Mouse (Mus musculus) limb, embryonic 13.5 days (tissue): ENCODE results near the gene Rps27rt. TPM values are rescaled to one million over a fixed set of nuclear protein-coding genes. Genes with fewer than 3 reads are reported as not detected.

Experiments used
- ATAC-seq: fragments of 200-750 bp; cut with Nextera tagmentation; 2 replicates; pipeline ENCODE4 v1.8.0; 2017; ENCODE audit warnings: low read depth, moderate number of reproducible peaks, moderate TSS enrichment; ENCODE audit not compliant: low FRiP score
- H3K27ac ChIP-seq: fragments of 300-500 bp; sonication (generic); 2 replicates; pipeline ENCODE4 v1.5.1; 2015; ENCODE audit warnings: inconsistent platforms, mild to moderate bottlenecking, moderate library complexity
- H3K27me3 ChIP-seq: fragments of 300-500 bp; sonication (generic); 2 replicates; pipeline ENCODE4 v1.6.1; 2015; ENCODE audit warnings: mild to moderate bottlenecking, inconsistent platforms
- H3K36me3 ChIP-seq: fragments of 300-500 bp; sonication (generic); 2 replicates; pipeline ENCODE4 v1.6.1; 2015; ENCODE audit warnings: inconsistent platforms, mild to moderate bottlenecking, moderate library complexity
- H3K4me1 ChIP-seq: fragments of 300-500 bp; sonication (generic); 2 replicates; pipeline ENCODE4 v1.6.1; 2015; ENCODE audit warnings: inconsistent platforms
- H3K4me2 ChIP-seq: fragments of 300-500 bp; sonication (generic); replicated peaks from 2 replicates; pipeline ENCODE4 v1.6.1; 2015; ENCODE audit warnings: inconsistent platforms, mild to moderate bottlenecking, moderate library complexity
- H3K4me3 ChIP-seq: fragments of 300-500 bp; sonication (generic); 2 replicates; pipeline ENCODE4 v1.5.1; 2015; ENCODE audit warnings: moderate library complexity, mild to moderate bottlenecking, inconsistent platforms
- H3K9ac ChIP-seq: fragments of 300-500 bp; sonication (generic); 2 replicates; pipeline ENCODE4 v1.6.1; 2015; ENCODE audit warnings: mild to moderate bottlenecking, inconsistent platforms
- H3K9me3 ChIP-seq: fragments of 300-500 bp; sonication (generic); 2 replicates; pipeline ENCODE4 v1.6.1; 2016; ENCODE audit warnings: inconsistent platforms
- WGBS: fragments of 180-500 bp; shearing (Covaris S2); methylation state at CpG from one replicate; pipeline ENCODE4 v1.1.7; 2015; 5-methylcytosine and 5-hydroxymethylcytosine counted together
- polyA plus RNA-seq: library from polyadenylated mRNA; unstranded; fragments of >200 nt; fragmentation: Nextera tagmentation; extraction: Ambion mirVana; gene quantifications from 2 replicates; pipeline ENCODE4 v1.2.1, GENCODE M21; 2015

Rps27rt gene
- polyA plus RNA-seq, 1 experiment from 2014 or later, result 368 TPM

GRCm38 (mm10) chr9:114944642-114945041, 37.9 kb downstream of the Rps27rt start:
- Histone ChIP-seq H3K4me2 (no peak overlapping the region), H3K4me3 (no peak overlapping the region), H3K9me3 (peaks cover 3% of the 10 kb centered on the region; the same call in 1 of the 2 replicates), H3K27me3 (no peaks in the 10 kb centered on the region), H3K4me1 (peaks cover 11% of the 10 kb centered on the region), H3K36me3 (no peaks in the 10 kb centered on the region), H3K9ac (no peak overlapping the region), H3K27ac (no peak overlapping the region)
- 88% methylated on average over 3 of the region's 3 CpGs for WGBS
- ATAC-seq, result no peak

GRCm38 (mm10) chr9:114936687-114937086, 45.9 kb downstream of the Rps27rt start:
- no peak overlapping the region for H3K4me2 ChIP-seq
- H3K9ac ChIP-seq, result no peak overlapping the region
- no peaks in the 10 kb centered on the region for H3K27me3 ChIP-seq
- no peaks in the 10 kb centered on the region for H3K36me3 ChIP-seq
- no peak overlapping the region for H3K27ac ChIP-seq
- ATAC-seq, result no peak
- 70% methylated on average over 2 of the region's 2 CpGs for WGBS
- H3K9me3 ChIP-seq, result no peaks in the 10 kb centered on the region
- peaks cover 29% of the 10 kb centered on the region for H3K4me1 ChIP-seq
- no peak overlapping the region for H3K4me3 ChIP-seq

GRCm38 (mm10) chr9:114935321-114935720, 47.2 kb downstream of the Rps27rt start:
- Histone ChIP-seq H3K27me3 (no peaks in the 10 kb centered on the region), H3K4me3 (no peak overlapping the region), H3K36me3 (no peaks in the 10 kb centered on the region), H3K9ac (no peak overlapping the region), H3K9me3 (no peaks in the 10 kb centered on the region), H3K4me1 (peaks cover 29% of the 10 kb centered on the region), H3K27ac (no peak overlapping the region), H3K4me2 (no peak overlapping the region)
- 69% methylated on average over 4 of the region's 4 CpGs for WGBS
- ATAC-seq, result no peak

- no peak; the same call in 1 of the 2 replicates for ATAC-seq
- H3K4me3 ChIP-seq, result peak overlapping the region; percentile 77
These were observed 48.3 kb downstream of the Rps27rt start for GRCm38 (mm10) chr9:114934231-114934630.

GRCm38 (mm10) chr9:114933723-114934171, 48.8 kb downstream of the Rps27rt start, which contains the start of gene Gpd1l:
Gene Gpd1l (minus strand): TSS chr9:114933987.
- H3K9me3 ChIP-seq, result no peaks in the 10 kb centered on the region
- under 1% methylated on average over 29 of the region's 30 CpGs for WGBS
- ATAC-seq, result peak; percentile 98
- H3K27me3 ChIP-seq, result no peaks in the 10 kb centered on the region
- H3K4me1 ChIP-seq, result peaks cover 29% of the 10 kb centered on the region
- peak within 1 kb of the TSS; percentile 79 for H3K9ac ChIP-seq
- peak within 1 kb of the TSS; percentile 77 for H3K4me3 ChIP-seq
- H3K27ac ChIP-seq, result peak within 1 kb of the TSS; percentile 70; the same call in 1 of the 2 replicates
- peak within 1 kb of the TSS; percentile 95 for H3K4me2 ChIP-seq
- no peaks in the 10 kb centered on the region for H3K36me3 ChIP-seq

More at GRCm38 (mm10) chr9:114934231-114934630, 48.3 kb downstream of the Rps27rt start:
- no peak overlapping the region for H3K9ac ChIP-seq
- H3K4me2 ChIP-seq, result peak overlapping the region; percentile 95
- H3K9me3 ChIP-seq, result no peaks in the 10 kb centered on the region
- WGBS, result 54% methylated on average over 11 of the region's 11 CpGs
- H3K27me3 ChIP-seq, result no peaks in the 10 kb centered on the region
- H3K36me3 ChIP-seq, result no peaks in the 10 kb centered on the region
- H3K27ac ChIP-seq, result no peak overlapping the region
- peaks cover 29% of the 10 kb centered on the region for H3K4me1 ChIP-seq

GRCm38 (mm10) chr9:114933037-114933722, 49.4 kb downstream of the Rps27rt start:
- ATAC-seq, result no peak; the same call in 1 of the 2 replicates
- Histone ChIP-seq H3K27ac (peak overlapping the region; percentile 70; the same call in 1 of the 2 replicates), H3K9me3 (no peaks in the 10 kb centered on the region), H3K4me2 (peak overlapping the region; percentile 95), H3K36me3 (no peaks in the 10 kb centered on the region), H3K4me3 (peak overlapping the region; percentile 77), H3K27me3 (no peaks in the 10 kb centered on the region), H3K4me1 (peaks cover 29% of the 10 kb centered on the region), H3K9ac (peak overlapping the region; percentile 79)
- WGBS, result under 1% methylated on average over 43 of the region's 50 CpGs

GRCm38 (mm10) chr9:114932607-114933006, 49.9 kb downstream of the Rps27rt start:
- no peak overlapping the region for H3K27ac ChIP-seq
- H3K9me3 ChIP-seq, result no peaks in the 10 kb centered on the region
- no peaks in the 10 kb centered on the region for H3K36me3 ChIP-seq
- 24% methylated on average over 13 of the region's 13 CpGs for WGBS
- H3K4me3 ChIP-seq, result peak overlapping the region; percentile 77
- peak overlapping the region; percentile 79 for H3K9ac ChIP-seq
- peaks cover 29% of the 10 kb centered on the region for H3K4me1 ChIP-seq
- H3K27me3 ChIP-seq, result no peaks in the 10 kb centered on the region
- peak overlapping the region; percentile 95 for H3K4me2 ChIP-seq
- ATAC-seq, result no peak

Other genes with a start within 250 kb of the Rps27rt start
- 110 and 115 TPM in 2 replicates for gene Cmtm7, start 200.9 kb downstream of the Rps27rt start, polyA plus RNA-seq
- gene Cmtm8, start 138.6 kb downstream of the Rps27rt start, polyA plus RNA-seq, result 17.9 and 20.4 TPM in 2 replicates
- gene Gpd1l, start 48.8 kb downstream of the Rps27rt start, polyA plus RNA-seq, result 8.5 and 9.7 TPM in 2 replicates
- 2.8 and 3.9 TPM in 2 replicates for gene Osbpl10, start 4.2 kb downstream of the Rps27rt start, polyA plus RNA-seq